Mouse (Mus musculus) ES-Bruce4 (cell line): ENCODE measurements around the gene Asic5. TPM values are rescaled to one million over a fixed set of nuclear protein-coding genes. Genes with fewer than 3 reads are reported as not detected.

Experiments used
- H3K27ac ChIP-seq: 2 replicates; pipeline ENCODE4 v1.5.1; 2012; ENCODE audit warnings: low read length, inconsistent platforms; ENCODE audit not compliant: insufficient read depth
- H3K27me3 ChIP-seq: 2 replicates; pipeline ENCODE4 v1.6.1; 2012; ENCODE audit warnings: mild to moderate bottlenecking, low read length, inconsistent platforms; ENCODE audit not compliant: control insufficient read depth, poor library complexity, insufficient read depth, severe bottlenecking
- H3K36me3 ChIP-seq: 2 replicates; pipeline ENCODE4 v1.6.1; 2012; ENCODE audit warnings: inconsistent platforms, mild to moderate bottlenecking, low read length, moderate library complexity; ENCODE audit not compliant: control insufficient read depth, poor library complexity, insufficient read depth, severe bottlenecking
- H3K4me1 ChIP-seq: one replicate; pipeline ENCODE4 v1.8.1; 2011; ENCODE audit warnings: low read length; ENCODE audit not compliant: control insufficient read depth, insufficient read depth
- H3K4me3 ChIP-seq: 2 replicates; pipeline ENCODE4 v1.5.1; 2011; ENCODE audit warnings: low read depth, mild to moderate bottlenecking, low read length
- H3K9ac ChIP-seq: 2 replicates; pipeline ENCODE4 v1.6.1; 2012; ENCODE audit warnings: low read depth, mild to moderate bottlenecking, inconsistent platforms; ENCODE audit not compliant: poor library complexity, severe bottlenecking
- H3K9me3 ChIP-seq: replicated peaks from 2 replicates; pipeline ENCODE4 v1.6.1; 2012; ENCODE audit warnings: mild to moderate bottlenecking, low read length, inconsistent platforms; ENCODE audit not compliant: control insufficient read depth, poor library complexity, insufficient read depth, severe bottlenecking
- CTCF ChIP-seq: IDR thresholded peaks from one replicate; pipeline ENCODE4 v1.8.1; 2011; ENCODE audit warnings: low read depth, low read length
- EP300 ChIP-seq: IDR thresholded peaks from 2 replicates; pipeline ENCODE4 v1.6.1; 2011; ENCODE audit warnings: low read depth, low read length; ENCODE audit not compliant: insufficient read depth
- POLR2A ChIP-seq: IDR thresholded peaks from one replicate; pipeline ENCODE4 v1.8.1; 2011; ENCODE audit warnings: low read length; ENCODE audit not compliant: insufficient read depth
- polyA plus RNA-seq: library from polyadenylated mRNA; stranded (reverse); fragments of >200 nt; gene quantifications from 2 replicates; pipeline ENCODE4 v1.2.4, GENCODE M21; 2011; ENCODE audit warnings: low read depth; ENCODE audit not compliant: missing spikeins, insufficient read depth, insufficient read length

Asic5 gene
- polyA plus RNA-seq, 1 experiment: not detected

- TF ChIP-seq EP300: no peak
- TF ChIP-seq CTCF: no peak
- no peak for TF ChIP-seq POLR2A
- H3K36me3 ChIP-seq: no peaks in the 10 kb centered on the region
- no peak overlapping the region for H3K27ac ChIP-seq
Observed at GRCm38 (mm10) chr3:81975607-81976006, 6.5 kb upstream of the Asic5 start.

GRCm38 (mm10) chr3:81976102-81976501, 6.0 kb upstream of the Asic5 start, which contains the start of gene Tdo2:
Gene Tdo2 (minus strand): TSS chr3:81976202.
- Histone ChIP-seq H3K36me3 (no peaks in the 10 kb centered on the region), H3K9ac (no peak within 1 kb of the TSS), H3K27ac (no peak within 1 kb of the TSS), H3K4me1 (no peaks in the 10 kb centered on the region), H3K27me3 (no peaks in the 10 kb centered on the region), H3K4me3 (no peak within 1 kb of the TSS), H3K9me3 (no peaks in the 10 kb centered on the region)
- TF ChIP-seq CTCF (no peak), EP300 (no peak)

More at GRCm38 (mm10) chr3:81975607-81976006, 6.5 kb upstream of the Asic5 start:
- Histone ChIP-seq H3K27me3 (no peaks in the 10 kb centered on the region), H3K4me1 (no peaks in the 10 kb centered on the region), H3K9me3 (no peaks in the 10 kb centered on the region), H3K4me3 (no peak overlapping the region), H3K9ac (no peak overlapping the region)

GRCm38 (mm10) chr3:81981576-81981975, 514 bp upstream of the Asic5 start:
- Histone ChIP-seq H3K27me3 (no peaks in the 10 kb centered on the region), H3K9me3 (no peaks in the 10 kb centered on the region), H3K4me1 (no peaks in the 10 kb centered on the region), H3K27ac (no peak overlapping the region), H3K4me3 (no peak overlapping the region), H3K36me3 (no peaks in the 10 kb centered on the region), H3K9ac (no peak overlapping the region)
- TF ChIP-seq CTCF: no peak
- no peak for TF ChIP-seq POLR2A
- no peak for TF ChIP-seq EP300

- Histone ChIP-seq H3K9me3 (no peaks in the 10 kb centered on the region), H3K27ac (no peak overlapping the region), H3K4me3 (no peak overlapping the region), H3K9ac (no peak overlapping the region), H3K27me3 (no peaks in the 10 kb centered on the region), H3K36me3 (no peaks in the 10 kb centered on the region), H3K4me1 (no peaks in the 10 kb centered on the region)
- no peak for TF ChIP-seq POLR2A
- TF ChIP-seq CTCF: no peak
- no peak for TF ChIP-seq EP300
Observed at GRCm38 (mm10) chr3:81983120-81983895, 1.2 kb downstream of the Asic5 start.

GRCm38 (mm10) chr3:81985100-81985499, 3.0 kb downstream of the Asic5 start:
- no peaks in the 10 kb centered on the region for H3K4me1 ChIP-seq
- TF ChIP-seq CTCF (no peak), EP300 (no peak)
- H3K4me3 ChIP-seq: no peak overlapping the region
- no peaks in the 10 kb centered on the region for H3K9me3 ChIP-seq
- no peak overlapping the region for H3K27ac ChIP-seq
- no peaks in the 10 kb centered on the region for H3K36me3 ChIP-seq
- H3K27me3 ChIP-seq: no peaks in the 10 kb centered on the region
- no peak overlapping the region for H3K9ac ChIP-seq

- H3K4me1 ChIP-seq: no peaks in the 10 kb centered on the region
- TF ChIP-seq POLR2A (no peak), EP300 (no peak), CTCF (no peak)
- no peak overlapping the region for H3K9ac ChIP-seq
- H3K27me3 ChIP-seq: no peaks in the 10 kb centered on the region
- no peaks in the 10 kb centered on the region for H3K36me3 ChIP-seq
- H3K9me3 ChIP-seq: no peaks in the 10 kb centered on the region
- no peak overlapping the region for H3K4me3 ChIP-seq
- H3K27ac ChIP-seq: no peak overlapping the region
Observed at GRCm38 (mm10) chr3:81986103-81986502, 4.0 kb downstream of the Asic5 start.
